Mouse (Mus musculus): ENCODE measurements around the gene Tet3.

DNA sequence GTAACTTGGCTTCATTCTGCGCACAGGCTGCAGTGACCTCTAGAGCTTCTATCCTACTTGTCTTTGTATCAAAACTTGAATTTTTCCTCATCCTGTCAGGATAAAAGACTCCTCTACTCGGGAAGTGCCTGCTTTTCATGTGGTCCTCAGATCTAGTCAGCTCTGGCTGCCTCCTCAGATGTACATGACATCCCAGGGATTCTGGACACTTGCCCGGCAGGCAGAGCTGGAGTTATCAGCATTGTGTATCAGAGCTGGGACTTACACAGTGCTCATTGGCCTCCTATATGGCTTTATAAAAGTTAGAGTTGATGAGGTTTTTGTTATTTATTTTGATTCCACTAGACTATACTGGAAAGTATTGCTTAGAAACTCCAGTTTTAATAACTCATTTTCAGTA lies 117.5 kb downstream of the Tet3 start:
- no peak for TF ChIP-seq CTCF (IDR thresholded peaks at IDR 0.05; ENCODE audit: extremely low read depth, insufficient read length, insufficient replicate concordance, low read depth, low read length)
- TF ChIP-seq POLR2A (IDR thresholded peaks at IDR 0.05; ENCODE audit: low read depth, low read length), result no peak
